Mouse (Mus musculus): ENCODE results near the gene Bach1. TPM values are rescaled to one million over a fixed set of nuclear protein-coding genes. Genes with fewer than 3 reads are reported as not detected.
A peak's percentile ranks its signal among the peaks of the same experiment; 100 is the strongest.

The Bach1 gene
- polyA plus RNA-seq, 1 experiment from 2014 or later = 15.9 TPM

GRCm38 (mm10) chr16:87741034-87741715, 42.4 kb downstream of the Bach1 start:
- no peak for DNase-seq (ENCODE audit: low spot score)
- no peak overlapping the region for H3K4me2 ChIP-seq (ENCODE audit: low read depth, severe bottlenecking)
- no peak overlapping the region for H3K4me3 ChIP-seq (ENCODE audit: low read depth, low read length)
- WGBS = 88% methylated on average over 9 of the region's 9 CpGs
- H3K27me3 ChIP-seq (ENCODE audit: control insufficient read depth, insufficient read depth, low read length) = no peaks in the 10 kb centered on the region
- H3K4me1 ChIP-seq (ENCODE audit: control insufficient read depth, insufficient read depth, low read length) = no peaks in the 10 kb centered on the region
- H3K36me3 ChIP-seq (ENCODE audit: control insufficient read depth, insufficient read depth, low read length) = no peaks in the 10 kb centered on the region
- no peak overlapping the region for H3K27ac ChIP-seq (replicated peaks; ENCODE audit: low read depth, low read length)
- ATAC-seq (ENCODE audit: insufficient number of reproducible peaks, low FRiP score, low TSS enrichment, low read depth) = no peak
- no peaks in the 10 kb centered on the region for H3K9me3 ChIP-seq (ENCODE audit: control insufficient read depth, low read length)
- H3K9ac ChIP-seq (ENCODE audit: low read length) = no peak overlapping the region

- Histone ChIP-seq H3K36me3 (ENCODE audit: control insufficient read depth, insufficient read depth, low read length) (no peaks in the 10 kb centered on the region), H3K4me1 (ENCODE audit: control insufficient read depth, insufficient read depth, low read length) (no peaks in the 10 kb centered on the region), H3K4me2 (ENCODE audit: low read depth, severe bottlenecking) (no peak overlapping the region), H3K4me3 (ENCODE audit: low read depth, low read length) (no peak overlapping the region), H3K9ac (ENCODE audit: low read length) (no peak overlapping the region), H3K27ac (replicated peaks; ENCODE audit: low read depth, low read length) (no peak overlapping the region), H3K9me3 (ENCODE audit: control insufficient read depth, low read length) (no peaks in the 10 kb centered on the region), H3K27me3 (ENCODE audit: control insufficient read depth, insufficient read depth, low read length) (no peaks in the 10 kb centered on the region)
- no peak for ATAC-seq (ENCODE audit: insufficient number of reproducible peaks, low FRiP score, low TSS enrichment, low read depth)
- WGBS = 98% methylated on average over 3 of the region's 3 CpGs
- DNase-seq (ENCODE audit: low spot score) = no peak
These were observed 44.9 kb downstream of the Bach1 start for GRCm38 (mm10) chr16:87743661-87744060.

- Histone ChIP-seq H3K27me3 (ENCODE audit: control insufficient read depth, insufficient read depth, low read length) (no peaks in the 10 kb centered on the region), H3K4me3 (ENCODE audit: low read depth, low read length) (no peak overlapping the region), H3K4me1 (ENCODE audit: control insufficient read depth, insufficient read depth, low read length) (no peaks in the 10 kb centered on the region), H3K4me2 (ENCODE audit: low read depth, severe bottlenecking) (no peak overlapping the region), H3K27ac (replicated peaks; ENCODE audit: low read depth, low read length) (no peak overlapping the region), H3K36me3 (ENCODE audit: control insufficient read depth, insufficient read depth, low read length) (no peaks in the 10 kb centered on the region), H3K9me3 (ENCODE audit: control insufficient read depth, low read length) (no peaks in the 10 kb centered on the region), H3K9ac (ENCODE audit: low read length) (no peak overlapping the region)
- 88% methylated on average over 2 of the region's 2 CpGs for WGBS
- no peak for DNase-seq (ENCODE audit: low spot score)
- ATAC-seq (ENCODE audit: insufficient number of reproducible peaks, low FRiP score, low TSS enrichment, low read depth) = no peak
These were observed 45.6 kb downstream of the Bach1 start for GRCm38 (mm10) chr16:87744338-87744737.

GRCm38 (mm10) chr16:87745192-87745945, 46.6 kb downstream of the Bach1 start:
- Histone ChIP-seq H3K4me3 (ENCODE audit: low read depth, low read length) (no peak overlapping the region), H3K36me3 (ENCODE audit: control insufficient read depth, insufficient read depth, low read length) (no peaks in the 10 kb centered on the region), H3K9ac (ENCODE audit: low read length) (no peak overlapping the region), H3K27ac (replicated peaks; ENCODE audit: low read depth, low read length) (no peak overlapping the region), H3K27me3 (ENCODE audit: control insufficient read depth, insufficient read depth, low read length) (no peaks in the 10 kb centered on the region), H3K4me2 (ENCODE audit: low read depth, severe bottlenecking) (no peak overlapping the region), H3K4me1 (ENCODE audit: control insufficient read depth, insufficient read depth, low read length) (no peaks in the 10 kb centered on the region), H3K9me3 (ENCODE audit: control insufficient read depth, low read length) (no peaks in the 10 kb centered on the region)
- WGBS = 64% methylated on average over 8 of the region's 8 CpGs
- DNase-seq (ENCODE audit: low spot score) (no peak), ATAC-seq (ENCODE audit: insufficient number of reproducible peaks, low FRiP score, low TSS enrichment, low read depth) (no peak)

GRCm38 (mm10) chr16:87746728-87747127, 48.0 kb downstream of the Bach1 start:
- Histone ChIP-seq H3K27me3 (ENCODE audit: control insufficient read depth, insufficient read depth, low read length) (no peaks in the 10 kb centered on the region), H3K4me1 (ENCODE audit: control insufficient read depth, insufficient read depth, low read length) (no peaks in the 10 kb centered on the region), H3K9ac (ENCODE audit: low read length) (no peak overlapping the region), H3K4me2 (ENCODE audit: low read depth, severe bottlenecking) (no peak overlapping the region), H3K9me3 (ENCODE audit: control insufficient read depth, low read length) (no peaks in the 10 kb centered on the region), H3K27ac (replicated peaks; ENCODE audit: low read depth, low read length) (no peak overlapping the region), H3K4me3 (ENCODE audit: low read depth, low read length) (no peak overlapping the region), H3K36me3 (ENCODE audit: control insufficient read depth, insufficient read depth, low read length) (no peaks in the 10 kb centered on the region)
- ATAC-seq (ENCODE audit: insufficient number of reproducible peaks, low FRiP score, low TSS enrichment, low read depth) (no peak), DNase-seq (ENCODE audit: low spot score) (peak; percentile 86)
- WGBS = 18% methylated on average over 5 of the region's 5 CpGs

GRCm38 (mm10) chr16:87751243-87751642, 52.5 kb downstream of the Bach1 start:
- 94% methylated on average over 13 of the region's 13 CpGs for WGBS

GRCm38 (mm10) chr16:87752482-87752881, 53.7 kb downstream of the Bach1 start:
- Histone ChIP-seq H3K27ac (replicated peaks; ENCODE audit: low read depth, low read length) (no peak overlapping the region), H3K9ac (ENCODE audit: low read length) (no peak overlapping the region), H3K4me2 (ENCODE audit: low read depth, severe bottlenecking) (no peak overlapping the region), H3K27me3 (ENCODE audit: control insufficient read depth, insufficient read depth, low read length) (no peaks in the 10 kb centered on the region), H3K36me3 (ENCODE audit: control insufficient read depth, insufficient read depth, low read length) (no peaks in the 10 kb centered on the region), H3K4me3 (ENCODE audit: low read depth, low read length) (no peak overlapping the region), H3K9me3 (ENCODE audit: control insufficient read depth, low read length) (no peaks in the 10 kb centered on the region), H3K4me1 (ENCODE audit: control insufficient read depth, insufficient read depth, low read length) (no peaks in the 10 kb centered on the region)
- ATAC-seq (ENCODE audit: insufficient number of reproducible peaks, low FRiP score, low TSS enrichment, low read depth) (no peak), DNase-seq (ENCODE audit: low spot score) (no peak)
- WGBS = 79% methylated on average over 13 of the region's 13 CpGs

More at GRCm38 (mm10) chr16:87751243-87751642, 52.5 kb downstream of the Bach1 start:
- Histone ChIP-seq H3K4me3 (ENCODE audit: low read depth, low read length) (no peak overlapping the region), H3K27me3 (ENCODE audit: control insufficient read depth, insufficient read depth, low read length) (no peaks in the 10 kb centered on the region), H3K4me2 (ENCODE audit: low read depth, severe bottlenecking) (no peak overlapping the region), H3K9ac (ENCODE audit: low read length) (no peak overlapping the region), H3K9me3 (ENCODE audit: control insufficient read depth, low read length) (no peaks in the 10 kb centered on the region), H3K36me3 (ENCODE audit: control insufficient read depth, insufficient read depth, low read length) (no peaks in the 10 kb centered on the region), H3K27ac (replicated peaks; ENCODE audit: low read depth, low read length) (no peak overlapping the region), H3K4me1 (ENCODE audit: control insufficient read depth, insufficient read depth, low read length) (no peaks in the 10 kb centered on the region)
- no peak for DNase-seq (ENCODE audit: low spot score)
- no peak for ATAC-seq (ENCODE audit: insufficient number of reproducible peaks, low FRiP score, low TSS enrichment, low read depth)

- DNase-seq (ENCODE audit: low spot score) (peak; percentile 46), ATAC-seq (ENCODE audit: insufficient number of reproducible peaks, low FRiP score, low TSS enrichment, low read depth) (no peak)
- no peak overlapping the region for H3K4me2 ChIP-seq (ENCODE audit: low read depth, severe bottlenecking)
- H3K36me3 ChIP-seq (ENCODE audit: control insufficient read depth, insufficient read depth, low read length) = no peaks in the 10 kb centered on the region
- WGBS = 76% methylated on average over 9 of the region's 9 CpGs
- H3K9me3 ChIP-seq (ENCODE audit: control insufficient read depth, low read length) = no peaks in the 10 kb centered on the region
- no peak overlapping the region for H3K4me3 ChIP-seq (ENCODE audit: low read depth, low read length)
- no peak overlapping the region for H3K9ac ChIP-seq (ENCODE audit: low read length)
- no peaks in the 10 kb centered on the region for H3K4me1 ChIP-seq (ENCODE audit: control insufficient read depth, insufficient read depth, low read length)
- no peaks in the 10 kb centered on the region for H3K27me3 ChIP-seq (ENCODE audit: control insufficient read depth, insufficient read depth, low read length)
- no peak overlapping the region for H3K27ac ChIP-seq (replicated peaks; ENCODE audit: low read depth, low read length)
These were observed 56.1 kb downstream of the Bach1 start for GRCm38 (mm10) chr16:87754858-87755257.
